Mouse (Mus musculus) erythroblast, embryonic 14.5 days (primary cell): ENCODE results near the gene Dcaf6.

Experiments used
- GATA1 ChIP-seq: IDR thresholded peaks from 2 replicates; pipeline ENCODE4 v1.6.1; 2012; ENCODE audit warnings: low read length, inconsistent platforms, mixed read lengths
- TAL1 ChIP-seq: IDR thresholded peaks from 3 replicates; pipeline ENCODE4 v1.6.1; 2012; ENCODE audit warnings: low read length, inconsistent platforms, mixed read lengths

DNA sequence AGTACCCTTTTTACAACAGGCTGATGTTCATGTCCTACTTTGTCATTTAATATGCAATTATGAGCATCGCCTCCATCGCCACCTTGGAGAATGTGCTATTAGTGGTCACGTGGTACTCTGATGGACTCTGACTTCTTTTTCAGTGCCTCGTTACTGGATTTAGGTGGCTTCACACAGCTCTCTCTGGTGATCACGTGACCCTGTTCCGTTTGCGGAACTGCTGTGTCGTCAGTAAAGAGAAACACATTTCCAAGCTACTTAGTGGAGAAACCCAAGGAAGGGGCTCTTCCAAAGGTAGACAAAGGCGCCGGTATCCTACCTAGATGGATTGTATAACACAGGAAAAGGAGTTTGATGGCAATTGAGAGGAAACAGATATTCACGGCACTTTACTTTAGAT is 152.1 kb downstream of the Dcaf6 start:
- TF ChIP-seq TAL1 (no peak), GATA1 (no peak)
